Mouse (Mus musculus) macrophage (primary cell): ENCODE results near the gene Xcr1. TPM values are rescaled to one million over a fixed set of nuclear protein-coding genes. Genes with fewer than 3 reads are reported as not detected.

Source experiments
- H3K27ac ChIP-seq: fragments of 350-480 bp; formaldehyde crosslinking; 2 replicates; pipeline ENCODE4 v1.9.0; 2021
- H3K36me3 ChIP-seq: fragments of 350-480 bp; formaldehyde crosslinking; 2 replicates; pipeline ENCODE4 v1.9.0; 2021; ENCODE audit errors: inconsistent target
- H3K4me3 ChIP-seq: fragments of 350-480 bp; formaldehyde crosslinking; 2 replicates; pipeline ENCODE4 v1.9.0; 2021; ENCODE audit errors: inconsistent target
- H3K79me2 ChIP-seq: fragments of 350-480 bp; formaldehyde crosslinking; 2 replicates; pipeline ENCODE4 v1.9.0; 2021; ENCODE audit errors: inconsistent target
- WGBS: methylation state at CpG from one replicate; pipeline ENCODE4 v1.1.7; 2026; ENCODE audit warnings: inconsistent platforms; ENCODE audit not compliant: missing documents; 5-methylcytosine and 5-hydroxymethylcytosine counted together
- polyA plus RNA-seq: library from polyadenylated mRNA; stranded (reverse); fragments of 250-400 nt; gene quantifications from 3 replicates; pipeline ENCODE4 v1.2.4, GENCODE M21; 2018; ENCODE audit warnings: inconsistent platforms

The Xcr1 gene
- polyA plus RNA-seq, 1 experiment from 2014 or later: 0.06 TPM

DNA sequence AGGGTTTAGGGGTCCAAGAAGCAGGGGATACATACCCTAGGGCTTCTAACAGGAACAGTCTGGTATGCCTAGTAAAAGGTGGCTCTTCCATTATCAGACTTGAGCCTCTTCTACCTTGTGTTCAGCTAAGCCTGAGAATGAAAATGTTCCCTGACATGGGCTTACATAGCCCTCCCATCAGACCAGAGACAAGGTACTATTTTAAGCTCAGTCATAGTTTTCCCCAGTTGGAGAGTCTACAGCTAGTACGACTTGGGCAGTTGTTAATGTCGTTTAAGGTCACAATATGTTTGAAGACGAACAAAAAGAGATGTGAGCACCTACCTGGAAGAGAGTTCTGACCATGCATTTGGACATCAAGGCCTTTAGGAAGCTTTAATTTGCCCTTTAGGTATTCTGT, 17.4 kb downstream of the Xcr1 start:
- peak overlapping the region; percentile 38 for H3K27ac ChIP-seq
- H3K36me3 ChIP-seq: peaks cover 16% of the 10 kb centered on the region
- peaks cover 53% of the 10 kb centered on the region for H3K79me2 ChIP-seq
- 89% methylated on average over 3 of the region's 3 CpGs for WGBS
- H3K4me3 ChIP-seq: no peak overlapping the region

DNA sequence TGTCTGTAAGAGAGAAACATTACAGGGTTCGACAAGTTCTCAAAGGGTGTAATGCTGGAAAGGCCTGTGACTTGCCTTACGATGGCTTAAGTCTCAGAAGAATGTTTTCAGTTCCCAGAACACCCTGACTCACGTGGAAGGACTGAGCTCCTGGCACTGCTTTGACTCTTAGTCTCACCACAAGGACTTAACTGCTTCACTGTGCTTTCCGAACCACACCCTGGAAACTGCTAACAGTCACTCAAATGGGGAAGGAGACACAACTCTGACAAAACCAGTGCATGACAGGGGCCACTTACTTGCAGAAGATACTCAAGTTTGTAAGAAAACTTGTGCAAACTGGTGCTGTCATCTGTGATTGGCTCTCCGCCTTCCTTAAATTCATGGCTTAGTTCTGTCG, 21.6 kb downstream of the Xcr1 start:
- H3K36me3 ChIP-seq: peaks cover 56% of the 10 kb centered on the region
- WGBS: 36% methylated on average over 6 of the region's 6 CpGs
- H3K4me3 ChIP-seq: no peak overlapping the region
- H3K27ac ChIP-seq: 0 out of 2 replicates have a peak overlapping the region, but pooled peaks have one; percentile 3
- H3K79me2 ChIP-seq: peaks cover 15% of the 10 kb centered on the region; the same call in 1 of the 2 replicates

DNA sequence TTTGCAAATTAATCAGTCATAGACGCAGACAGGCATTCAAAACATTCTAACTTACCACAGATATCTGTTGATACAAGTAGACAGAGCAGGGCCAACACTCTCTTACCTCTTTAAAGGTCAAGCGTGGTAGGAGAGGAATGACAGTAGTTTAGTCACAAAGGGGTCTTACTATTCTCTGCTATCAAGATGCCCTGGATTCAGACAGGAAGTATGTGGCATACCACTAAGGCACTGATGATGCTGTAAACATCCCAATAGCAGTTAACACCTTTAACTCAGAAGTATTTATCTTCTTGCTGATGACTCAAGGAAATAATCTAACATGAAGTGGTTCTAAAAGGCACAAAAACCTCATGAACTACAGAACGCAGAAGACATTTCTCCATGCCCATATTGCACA, 26.0 kb downstream of the Xcr1 start:
- 92% methylated on average over 3 of the region's 3 CpGs for WGBS
- Histone ChIP-seq H3K27ac (no peak overlapping the region), H3K4me3 (no peak overlapping the region), H3K79me2 (no peaks in the 10 kb centered on the region), H3K36me3 (peaks cover 79% of the 10 kb centered on the region)

DNA sequence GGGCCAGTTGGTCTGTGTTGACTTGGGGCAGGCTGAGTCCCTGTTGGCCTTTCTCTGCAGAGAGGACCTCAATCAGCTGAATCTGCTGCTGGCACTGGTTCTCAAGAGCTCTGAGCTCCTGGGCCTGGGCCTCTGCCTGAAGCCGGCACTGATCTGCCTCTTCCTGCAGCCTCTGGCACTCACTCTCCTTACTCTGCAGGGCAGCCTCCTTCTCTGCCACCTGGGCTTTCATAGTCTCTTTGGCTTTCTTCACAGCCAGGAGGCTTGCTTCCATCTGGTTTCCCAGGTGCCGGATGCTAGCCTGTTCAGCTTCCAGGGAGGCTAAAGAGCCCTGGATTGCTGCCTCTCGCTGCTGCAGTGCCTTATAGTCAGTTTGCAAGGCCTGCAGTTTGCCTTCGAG, 32.9 kb downstream of the Xcr1 start:
- no peaks in the 10 kb centered on the region for H3K79me2 ChIP-seq
- WGBS: 98% methylated on average over 4 of the region's 4 CpGs
- H3K4me3 ChIP-seq: no peak overlapping the region
- peaks cover 91% of the 10 kb centered on the region for H3K36me3 ChIP-seq
- no peak overlapping the region for H3K27ac ChIP-seq

DNA sequence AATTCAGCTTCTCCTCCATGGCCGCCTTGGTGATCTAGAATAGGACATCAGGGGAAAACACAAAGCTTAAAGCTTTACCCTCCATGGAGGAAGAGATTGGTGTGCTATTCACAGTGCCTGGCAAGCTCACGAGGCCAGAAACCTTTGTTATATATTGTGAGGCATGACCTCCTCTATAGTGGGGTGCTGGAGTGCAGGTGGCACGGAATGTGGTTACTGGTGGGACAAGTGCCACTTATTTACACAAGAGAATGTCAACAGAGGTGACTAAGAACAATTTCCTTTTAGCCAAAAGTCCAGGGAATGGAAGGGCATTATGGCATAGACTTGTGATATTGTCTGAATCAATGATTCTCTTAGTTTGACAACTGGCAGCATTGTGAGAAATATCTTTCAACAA, 35.2 kb downstream of the Xcr1 start:
- Histone ChIP-seq H3K36me3 (peaks cover 98% of the 10 kb centered on the region), H3K79me2 (no peaks in the 10 kb centered on the region), H3K27ac (no peak overlapping the region), H3K4me3 (no peak overlapping the region)
- WGBS: 95% methylated on average over 3 of the region's 3 CpGs

DNA sequence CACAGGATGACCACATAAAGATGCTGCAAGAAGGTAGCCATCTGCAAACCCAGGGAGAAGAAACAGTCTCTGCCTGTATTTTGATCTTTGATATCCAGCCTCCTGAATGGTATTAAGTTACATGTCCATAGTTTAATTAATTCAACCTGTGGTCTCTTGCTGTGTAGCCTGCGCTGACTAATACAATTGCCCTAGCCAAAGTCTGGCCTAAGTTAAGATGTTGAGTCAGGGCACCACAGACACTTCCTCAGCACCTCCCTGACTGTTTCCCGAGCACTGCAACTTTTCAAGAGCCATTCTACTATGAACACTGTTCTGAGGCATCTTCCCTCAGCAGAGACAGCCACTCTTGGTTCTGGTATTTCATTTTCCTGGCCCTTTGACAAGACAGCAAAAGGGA, 43.2 kb downstream of the Xcr1 start:
- Histone ChIP-seq H3K79me2 (no peaks in the 10 kb centered on the region), H3K27ac (peak overlapping the region; percentile 17; the same call in 1 of the 2 replicates), H3K36me3 (peaks cover 40% of the 10 kb centered on the region), H3K4me3 (no peak overlapping the region)
- WGBS: 72% methylated on average over 2 of the region's 2 CpGs

DNA sequence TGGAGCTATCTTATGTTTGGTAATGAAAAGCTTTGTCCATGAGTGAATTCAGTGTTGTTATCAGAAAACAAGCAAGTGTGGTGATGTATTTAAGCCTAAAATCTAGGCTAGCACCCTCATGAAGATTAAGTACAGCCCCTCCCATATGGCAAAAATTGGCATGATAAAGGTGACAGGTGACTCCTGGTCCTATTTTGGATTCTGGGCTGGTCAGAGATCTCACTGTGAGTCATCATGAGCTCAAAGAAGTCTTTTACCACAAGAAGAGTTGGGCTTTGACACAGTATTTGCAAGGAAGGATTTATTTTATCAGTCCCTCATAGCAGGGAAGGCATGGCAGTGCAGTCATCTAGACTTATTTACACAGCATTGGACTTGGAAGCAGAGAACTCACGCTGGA, 45.8 kb downstream of the Xcr1 start:
- peak overlapping the region; percentile 78 for H3K27ac ChIP-seq
- no peaks in the 10 kb centered on the region for H3K79me2 ChIP-seq
- 88% methylated on average over 1 of the region's 1 CpGs for WGBS
- H3K36me3 ChIP-seq: peaks cover 36% of the 10 kb centered on the region; the same call in 1 of the 2 replicates
- H3K4me3 ChIP-seq: no peak overlapping the region

DNA sequence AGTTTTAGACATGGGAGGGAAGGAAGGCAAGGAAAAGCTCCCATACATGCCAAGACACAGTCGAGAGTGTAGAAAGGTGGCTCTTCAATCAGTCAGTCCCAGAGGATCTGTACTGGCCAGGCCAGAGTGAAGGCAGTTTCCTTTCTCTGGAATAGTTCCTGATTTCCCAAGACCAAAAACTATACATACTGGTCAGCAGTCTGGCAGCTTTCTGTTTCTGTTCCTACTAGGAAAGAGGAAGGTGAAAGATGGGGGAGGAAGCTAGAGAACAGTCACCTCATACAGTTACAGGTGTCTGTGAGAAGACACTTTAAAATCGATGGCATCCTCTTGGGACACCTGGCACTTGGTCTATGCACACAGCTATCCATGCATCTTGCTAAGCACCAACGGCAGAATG, 46.4 kb downstream of the Xcr1 start:
- no peaks in the 10 kb centered on the region for H3K79me2 ChIP-seq
- peaks cover 36% of the 10 kb centered on the region; the same call in 1 of the 2 replicates for H3K36me3 ChIP-seq
- no peak overlapping the region for H3K4me3 ChIP-seq
- H3K27ac ChIP-seq: peak overlapping the region; percentile 78
- WGBS: 44% methylated on average over 3 of the region's 3 CpGs

DNA sequence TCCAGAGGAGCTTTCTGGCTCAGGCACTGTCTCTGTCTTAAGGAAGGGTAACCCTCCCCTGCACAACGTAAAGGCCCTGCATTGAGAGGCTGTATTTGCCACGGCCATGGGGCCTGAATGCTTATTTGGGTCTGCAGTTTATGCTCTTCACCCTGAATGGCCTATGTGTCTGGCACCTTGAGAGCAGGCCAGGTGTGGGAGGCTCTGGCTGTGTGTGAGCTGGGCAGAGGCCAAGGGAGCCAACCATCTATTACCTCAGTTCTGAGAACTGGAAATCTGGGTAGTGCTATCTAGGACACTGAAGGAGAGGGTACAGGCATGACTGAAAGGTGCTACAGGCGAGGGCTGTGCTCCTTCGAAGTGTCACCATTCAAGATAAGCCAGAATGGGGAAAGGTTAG, 47.0 kb downstream of the Xcr1 start:
- Histone ChIP-seq H3K4me3 (no peak overlapping the region), H3K27ac (peak overlapping the region; percentile 78), H3K36me3 (peaks cover 39% of the 10 kb centered on the region; the same call in 1 of the 2 replicates), H3K79me2 (no peaks in the 10 kb centered on the region)
- WGBS: 93% methylated on average over 4 of the region's 4 CpGs

DNA sequence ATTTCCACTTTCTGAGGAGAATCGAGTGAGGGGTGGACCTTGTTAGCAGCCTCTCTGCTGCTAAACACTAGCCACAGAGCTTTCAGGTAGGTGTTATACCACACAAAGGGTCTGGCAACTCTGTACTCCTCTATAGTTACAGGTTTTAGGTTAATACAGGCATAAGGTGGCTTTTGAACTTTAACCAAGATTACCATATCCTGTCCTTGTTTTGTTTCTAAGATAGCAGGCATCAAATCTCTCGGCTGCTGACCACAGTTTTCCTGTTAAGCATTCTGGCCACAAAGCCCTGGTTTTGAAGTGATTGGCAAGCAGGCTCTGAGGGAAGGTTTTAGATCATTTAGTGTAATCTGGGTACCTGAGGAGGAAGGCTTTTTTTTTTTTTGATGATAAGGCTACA, 47.5 kb downstream of the Xcr1 start:
- peaks cover 39% of the 10 kb centered on the region; the same call in 1 of the 2 replicates for H3K36me3 ChIP-seq

DNA sequence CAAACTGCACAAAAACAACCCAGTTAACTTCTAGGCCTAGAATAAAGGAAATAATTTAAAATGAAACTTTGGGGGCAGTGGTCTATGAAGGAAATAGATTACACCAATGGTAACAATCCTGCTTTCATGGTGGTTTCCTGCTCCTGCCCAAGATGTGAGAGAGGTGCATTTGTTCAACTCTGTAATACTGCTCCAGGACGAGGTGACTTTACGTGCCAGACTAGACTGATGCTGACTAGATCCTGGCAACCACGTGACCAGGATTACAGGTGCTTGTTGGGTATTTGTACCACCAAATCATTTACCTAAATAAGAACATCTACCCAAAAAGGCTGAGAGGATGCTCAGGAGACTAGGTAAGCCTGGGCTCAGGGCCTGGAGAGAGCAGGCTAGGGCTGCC, 50.0 kb downstream of the Xcr1 start:
- WGBS: 52% methylated on average over 3 of the region's 3 CpGs
- no peak overlapping the region for H3K4me3 ChIP-seq
- H3K79me2 ChIP-seq: no peaks in the 10 kb centered on the region
- peaks cover 38% of the 10 kb centered on the region; the same call in 1 of the 2 replicates for H3K36me3 ChIP-seq
- no peak overlapping the region for H3K27ac ChIP-seq

More for the DNA sequence above, 47.5 kb downstream of the Xcr1 start:
- Histone ChIP-seq H3K4me3 (no peak overlapping the region), H3K79me2 (no peaks in the 10 kb centered on the region), H3K27ac (peak overlapping the region; percentile 78)
- 45% methylated on average over 2 of the region's 2 CpGs for WGBS

DNA sequence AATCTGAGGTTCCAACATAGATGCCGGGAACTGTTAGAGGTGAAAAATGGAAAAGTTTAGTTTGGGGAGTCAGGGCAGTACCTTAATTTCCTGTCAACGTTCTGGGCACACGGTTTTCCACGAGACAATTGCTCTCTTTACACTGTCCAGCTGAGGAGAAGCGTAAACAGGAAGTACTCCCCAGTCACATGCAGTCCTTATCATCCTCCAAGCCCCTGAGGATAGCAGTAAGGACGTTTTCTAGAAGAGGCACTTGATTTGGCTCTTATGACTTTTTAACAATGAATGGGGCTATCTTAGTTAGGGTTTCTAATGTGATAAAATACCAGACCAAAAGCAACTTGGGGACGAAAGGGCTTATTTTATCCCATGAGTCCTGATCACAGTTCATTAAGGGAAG, 53.2 kb downstream of the Xcr1 start:
- Histone ChIP-seq H3K36me3 (peaks cover 47% of the 10 kb centered on the region; the same call in 1 of the 2 replicates), H3K4me3 (no peak overlapping the region), H3K79me2 (no peaks in the 10 kb centered on the region), H3K27ac (no peak overlapping the region)
- 71% methylated on average over 7 of the region's 7 CpGs for WGBS

DNA sequence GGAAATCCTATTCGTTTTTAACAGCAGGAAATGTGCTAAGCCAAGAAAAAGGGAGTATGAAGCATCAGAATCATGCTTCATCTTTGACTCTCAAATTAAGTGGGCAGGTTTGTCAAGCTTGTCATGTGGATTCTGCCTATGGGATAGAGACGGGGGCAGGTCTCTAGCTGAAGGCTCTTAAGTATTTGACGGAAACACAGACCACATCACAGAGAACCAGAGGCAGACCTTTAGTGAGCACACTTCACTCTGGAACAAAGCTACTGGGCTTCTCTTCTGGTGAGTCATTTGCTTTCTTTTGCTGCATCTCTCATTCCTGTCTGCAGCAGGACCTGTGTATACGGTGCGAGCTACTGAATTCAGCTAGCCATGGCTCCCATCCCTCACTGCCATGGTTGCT, 55.6 kb downstream of the Xcr1 start, which contains the start of gene Cxcr6:
TSS of gene Cxcr6 (plus strand) at position 209 of the 400 bp plus-strand sequence.
- Histone ChIP-seq H3K36me3 (peaks cover 28% of the 10 kb centered on the region; the same call in 1 of the 2 replicates), H3K27ac (no peak within 1 kb of the TSS)
- 95% methylated on average over 5 of the region's 5 CpGs for WGBS

DNA sequence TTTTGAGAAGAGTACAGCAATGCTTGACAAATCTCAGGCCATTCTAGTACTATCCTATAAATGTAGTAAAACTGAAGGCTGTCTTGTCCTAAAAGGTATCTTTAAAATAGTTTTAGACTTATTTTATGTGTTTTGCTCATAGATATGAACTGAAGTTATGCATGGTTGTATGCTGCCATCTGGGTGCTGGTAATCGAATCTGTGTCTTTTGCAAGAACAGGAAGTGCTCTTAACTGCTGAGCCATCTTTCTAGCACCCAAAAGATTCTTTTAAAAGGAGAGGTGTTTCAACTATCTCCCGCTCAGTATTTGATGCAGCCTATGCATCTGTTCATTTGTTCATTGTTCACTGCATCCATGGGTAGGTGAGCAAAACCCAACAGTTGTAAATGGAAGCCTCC, 56.6 kb downstream of the Xcr1 start:
- Histone ChIP-seq H3K4me3 (no peak overlapping the region), H3K27ac (no peak overlapping the region), H3K36me3 (peaks cover 29% of the 10 kb centered on the region; the same call in 1 of the 2 replicates), H3K79me2 (no peaks in the 10 kb centered on the region)
- 72% methylated on average over 2 of the region's 2 CpGs for WGBS

More for the DNA sequence above, 55.6 kb downstream of the Xcr1 start, which contains the start of gene Cxcr6:
- H3K79me2 ChIP-seq: no peaks in the 10 kb centered on the region
- no peak within 1 kb of the TSS for H3K4me3 ChIP-seq

DNA sequence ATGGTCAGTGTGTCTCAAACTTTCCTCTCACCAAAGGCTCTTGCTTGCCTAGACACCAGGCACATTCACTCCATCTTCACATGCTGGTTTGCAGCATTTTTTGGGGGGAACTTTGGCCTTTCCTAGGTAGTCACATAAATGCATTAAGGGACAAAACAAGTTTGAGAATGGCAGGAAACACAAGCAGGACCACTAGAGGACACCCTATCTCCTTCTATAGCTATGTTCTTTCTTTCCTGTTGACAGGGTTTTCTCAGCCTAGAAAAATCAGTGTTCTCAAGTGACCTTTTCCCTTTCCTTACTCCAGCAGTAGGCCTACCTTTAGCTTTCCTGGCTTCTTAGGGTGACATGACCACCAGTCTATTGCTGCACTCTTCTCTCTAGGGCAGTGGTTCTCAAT, 58.9 kb downstream of the Xcr1 start:
- Histone ChIP-seq H3K36me3 (peaks cover 38% of the 10 kb centered on the region; the same call in 1 of the 2 replicates), H3K27ac (no peak overlapping the region), H3K4me3 (no peak overlapping the region), H3K79me2 (no peaks in the 10 kb centered on the region)

DNA sequence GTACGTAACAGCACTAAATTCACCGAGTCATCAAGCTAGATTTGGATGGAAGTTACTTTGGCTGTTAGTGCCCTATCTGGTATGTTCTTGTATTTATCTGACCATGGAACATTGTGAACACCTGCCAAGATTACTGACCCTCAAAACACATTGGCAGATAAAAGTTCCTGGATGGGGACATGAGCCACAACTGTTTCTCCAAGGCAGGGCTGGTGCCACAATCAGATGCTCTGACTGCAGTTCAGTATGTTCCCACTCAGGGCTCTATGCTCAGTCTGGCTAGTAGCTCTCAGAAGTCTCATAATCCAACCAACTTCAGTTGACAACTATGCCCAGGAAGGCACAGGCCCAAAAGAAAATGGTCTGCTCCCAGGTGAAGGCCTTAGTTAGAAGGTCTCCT, 59.4 kb downstream of the Xcr1 start:
- no peak overlapping the region for H3K4me3 ChIP-seq
- H3K27ac ChIP-seq: no peak overlapping the region
- H3K79me2 ChIP-seq: no peaks in the 10 kb centered on the region
- H3K36me3 ChIP-seq: peaks cover 40% of the 10 kb centered on the region; the same call in 1 of the 2 replicates
- 100% methylated on average over 2 of the region's 2 CpGs for WGBS
